Mouse (Mus musculus) megakaryocyte, adult 5-6 weeks (primary cell): ENCODE results near the gene Erf. TPM values are rescaled to one million over a fixed set of nuclear protein-coding genes. Genes with fewer than 3 reads are reported as not detected.
"Not testable (repeated sequence)": the region's sequence is repeated elsewhere in the genome, so short reads cannot be mapped to it uniquely, and the experiment has no call there.

ENCODE experiments used
- ATAC-seq: 2 replicates; pipeline ENCODE4 v1.8.0; 2016; ENCODE audit warnings: mild to moderate bottlenecking, inconsistent platforms; ENCODE audit not compliant: poor library complexity, severe bottlenecking
- total RNA-seq, 2 experiments: library from RNA; stranded (forward) in 1 of 2; stranded (reverse) in 1 of 2; fragments of 153-499, 151-499 nt in 1 of 2; fragments of 221-1000, 200-1000 nt in 1 of 2; gene quantifications; 2 replicates each; pipeline versions ENCODE4 v1.2.3 to v1.2.4; 2015 to 2017

Gene Erf
- total RNA-seq, 2 experiments from 2014 or later, result 2.6 to 6.5 TPM

- no peak for ATAC-seq
Measured at GRCm38 (mm10) chr7:25268588-25268987, 18.0 kb upstream of the Erf start.

- peak; percentile 74 for ATAC-seq
Measured at GRCm38 (mm10) chr7:25267751-25268463, 17.3 kb upstream of the Erf start.

- peak; percentile 72 for ATAC-seq
Measured at GRCm38 (mm10) chr7:25267301-25267750, 16.8 kb upstream of the Erf start, which contains the start of gene Cic. Gene Cic (plus strand): TSS chr7:25267704.

DNA sequence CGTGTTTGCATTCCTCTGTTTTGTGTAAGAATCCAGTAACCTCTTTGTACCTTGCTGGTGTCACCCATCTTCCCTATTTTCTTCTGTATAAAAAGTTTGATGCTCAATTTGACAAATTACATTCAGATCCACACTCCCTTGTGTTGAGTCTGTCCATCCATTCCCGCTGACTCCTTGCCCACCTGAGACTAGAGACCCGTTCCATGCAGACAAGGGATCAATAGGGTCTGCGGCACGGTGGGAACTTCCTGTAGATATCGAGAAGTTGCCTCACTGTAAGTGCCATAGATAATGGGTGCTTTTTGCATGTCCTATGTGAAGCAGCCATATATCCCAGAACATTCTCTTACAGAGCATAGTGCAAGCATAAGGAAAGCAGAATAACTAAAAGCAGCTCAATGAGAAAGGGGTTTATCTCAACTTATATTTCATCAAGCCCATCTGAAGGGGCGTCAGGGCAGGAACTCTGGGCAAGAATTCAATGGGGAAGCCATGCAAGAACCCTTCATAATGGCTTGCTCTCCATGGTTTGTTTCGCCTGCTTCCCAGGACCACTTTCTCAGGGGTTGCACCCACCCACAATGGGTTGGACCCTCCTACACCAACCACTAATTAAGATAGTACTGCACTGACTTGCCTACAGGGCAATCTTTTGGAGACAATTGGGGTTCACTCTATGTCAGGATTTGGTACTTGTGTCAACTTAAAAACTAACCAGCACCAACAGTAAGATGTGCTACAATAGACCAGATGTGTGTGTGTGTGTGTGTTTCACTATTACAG lies 15.8 kb upstream of the Erf start:
- no peak for ATAC-seq

GRCm38 (mm10) chr7:25265743-25266142 lies 15.2 kb upstream of the Erf start:
- ATAC-seq, result not testable (repeated sequence)

DNA sequence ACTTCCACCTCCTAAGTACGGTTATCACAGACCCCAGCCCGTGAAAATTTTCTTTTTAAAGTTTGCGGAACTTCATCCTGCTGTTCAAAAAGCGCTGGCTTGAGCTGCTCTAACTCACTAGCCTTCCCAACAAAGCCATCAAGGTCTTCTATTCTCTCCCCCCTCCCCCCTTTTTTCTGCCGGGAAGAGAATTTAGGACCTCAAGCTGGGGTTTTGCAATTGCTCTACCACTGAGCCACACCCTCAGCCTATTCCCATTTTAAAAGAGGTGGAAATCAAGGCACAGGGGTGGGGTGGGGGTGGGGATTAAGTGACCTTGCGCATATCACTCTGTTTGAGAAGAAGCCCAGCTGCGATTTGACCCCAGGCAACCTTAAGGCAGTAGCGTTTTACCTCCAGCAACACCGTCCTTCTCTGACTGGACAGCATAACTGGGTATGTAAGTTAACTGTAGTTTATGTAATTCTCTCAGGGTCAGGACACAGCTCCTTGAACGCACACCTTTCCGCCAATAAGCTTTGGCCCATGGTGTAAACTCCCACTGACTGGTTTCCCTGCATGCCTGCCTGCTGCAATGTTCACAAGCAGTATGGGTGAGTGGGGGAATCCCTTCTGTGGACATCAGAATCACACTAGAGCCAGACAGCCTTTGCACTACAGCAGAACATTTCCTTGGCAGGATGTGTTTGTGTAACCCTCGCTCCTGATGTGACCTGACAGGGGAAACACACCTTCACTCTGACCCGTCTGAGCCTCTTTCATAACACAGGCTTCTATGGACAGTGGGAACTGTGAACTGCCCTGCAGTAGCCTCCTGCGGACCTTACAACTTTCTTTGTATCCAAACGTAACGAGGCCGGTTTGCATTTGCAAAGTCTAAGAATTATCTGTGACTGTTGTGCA lies 13.7 kb upstream of the Erf start:
- ATAC-seq, result no peak

DNA sequence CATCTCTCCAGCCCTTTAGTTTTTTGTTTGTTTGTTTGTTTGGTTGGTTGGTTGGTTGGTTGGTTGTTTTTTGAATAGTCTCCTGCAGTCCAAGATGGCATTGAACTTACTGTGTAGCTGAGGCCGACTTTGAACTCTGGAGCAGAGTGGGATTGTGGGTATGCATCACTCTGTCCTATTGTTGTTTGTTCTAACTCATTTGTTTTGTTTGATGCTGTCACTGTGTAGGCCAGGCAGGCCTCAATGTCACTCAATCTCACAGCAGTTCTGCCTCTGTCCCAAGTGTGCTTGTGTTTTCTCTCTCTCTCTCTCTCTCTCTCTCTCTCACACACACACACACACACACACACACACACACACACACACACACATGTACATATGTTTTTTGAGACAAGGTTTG lies 11.3 kb upstream of the Erf start:
- no peak for ATAC-seq

DNA sequence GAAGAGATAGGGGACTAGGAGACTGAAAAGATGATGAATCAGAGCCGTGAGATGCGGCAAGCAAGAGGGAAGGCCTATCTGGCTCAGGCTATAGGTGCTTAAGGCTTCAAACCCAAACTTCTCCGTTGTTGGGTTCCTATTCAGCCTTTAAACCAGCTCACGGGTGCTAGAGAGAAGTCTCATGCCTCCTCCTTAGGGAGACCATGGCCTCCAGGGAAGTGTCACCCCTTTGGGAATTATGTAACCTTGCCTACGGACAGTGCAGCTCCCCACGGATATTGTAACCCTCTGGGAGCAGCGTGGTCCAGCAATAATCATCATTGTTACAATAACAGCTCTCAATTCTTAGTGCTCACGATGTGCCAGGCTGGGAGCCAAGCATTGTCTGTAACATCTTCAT lies 1.3 kb upstream of the Erf start:
- ATAC-seq, result no peak

DNA sequence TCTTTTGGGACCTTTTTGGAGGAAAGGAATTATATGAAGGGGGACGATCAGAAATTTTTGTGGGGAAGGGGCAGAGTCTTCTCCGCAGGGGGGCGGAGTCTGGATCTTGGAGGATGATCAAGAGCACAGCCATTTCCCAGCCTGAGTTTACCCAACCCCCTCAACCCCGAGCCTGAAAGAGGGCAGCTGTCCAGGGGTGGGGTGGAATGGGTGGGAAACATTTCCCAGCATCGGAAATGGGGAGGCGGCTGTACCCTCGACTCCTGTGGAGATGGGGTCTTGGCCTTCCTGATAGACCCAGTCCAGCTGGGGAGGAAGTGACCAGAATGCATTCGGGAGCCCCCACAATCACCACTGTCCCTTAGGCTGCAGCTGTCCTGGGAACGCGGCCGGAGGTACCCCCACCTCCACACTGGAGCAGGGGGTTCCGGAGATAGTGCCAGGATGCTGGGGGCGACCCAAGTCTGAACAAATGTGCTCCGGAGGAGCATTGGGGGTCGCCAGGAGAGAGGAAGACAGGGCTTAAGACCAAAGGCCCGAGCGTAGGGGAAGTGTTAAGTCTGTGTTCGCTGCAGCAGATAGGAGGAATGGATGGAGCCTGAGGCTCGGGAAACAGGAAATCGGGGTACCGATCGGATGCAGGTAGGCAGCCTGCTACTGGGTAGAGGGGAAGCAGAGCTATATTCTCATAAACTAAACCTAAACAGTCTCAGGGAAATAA lies 670 bp upstream of the Erf start:
- no peak for ATAC-seq

GRCm38 (mm10) chr7:25249314-25250140 lies 1.0 kb downstream of the Erf start:
- ATAC-seq, result peak; percentile 34

- ATAC-seq, result peak; percentile 16; the same call in 1 of the 2 replicates
Measured at GRCm38 (mm10) chr7:25248846-25249313, 1.7 kb downstream of the Erf start.

- no peak for ATAC-seq
Measured at GRCm38 (mm10) chr7:25248018-25248647, 2.4 kb downstream of the Erf start.

DNA sequence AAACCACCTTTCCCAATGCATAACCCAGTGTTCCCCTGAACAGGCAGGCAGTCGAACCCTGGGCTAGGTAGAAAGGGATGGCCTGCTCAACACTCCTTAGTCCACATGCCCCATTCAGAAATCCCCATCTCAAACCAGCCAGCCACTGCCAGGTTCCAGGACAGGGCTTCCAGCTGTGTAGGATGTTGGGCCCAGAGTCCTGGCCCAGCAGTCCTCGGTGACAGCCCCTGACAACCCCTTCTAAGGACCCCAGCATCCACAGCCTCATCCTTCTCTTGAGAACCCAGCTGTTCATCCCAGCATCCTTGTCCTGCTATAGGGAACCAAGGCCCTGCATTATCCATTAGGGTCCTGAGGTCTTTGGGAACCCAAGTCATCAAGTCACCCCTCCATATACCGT lies 3.1 kb downstream of the Erf start:
- ATAC-seq, result no peak

DNA sequence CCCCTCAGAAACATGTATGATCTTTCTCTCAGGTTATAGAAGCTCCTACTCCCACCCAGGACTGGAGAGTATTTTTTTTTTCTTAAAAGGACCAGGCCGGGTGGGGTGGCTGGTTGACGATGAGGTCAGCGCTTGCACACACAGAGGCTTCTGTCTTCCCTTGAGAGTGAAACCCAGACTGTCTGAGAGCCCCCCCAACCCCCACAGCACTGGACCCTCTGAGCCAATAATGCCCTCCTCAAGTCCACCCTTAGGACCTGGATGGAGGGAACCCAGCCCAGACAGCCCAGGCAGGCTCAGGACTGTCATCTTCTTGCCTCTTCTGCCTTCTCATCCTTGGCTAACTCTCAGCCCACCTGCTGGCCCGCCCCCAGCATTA lies 3.8 kb downstream of the Erf start:
- no peak for ATAC-seq

DNA sequence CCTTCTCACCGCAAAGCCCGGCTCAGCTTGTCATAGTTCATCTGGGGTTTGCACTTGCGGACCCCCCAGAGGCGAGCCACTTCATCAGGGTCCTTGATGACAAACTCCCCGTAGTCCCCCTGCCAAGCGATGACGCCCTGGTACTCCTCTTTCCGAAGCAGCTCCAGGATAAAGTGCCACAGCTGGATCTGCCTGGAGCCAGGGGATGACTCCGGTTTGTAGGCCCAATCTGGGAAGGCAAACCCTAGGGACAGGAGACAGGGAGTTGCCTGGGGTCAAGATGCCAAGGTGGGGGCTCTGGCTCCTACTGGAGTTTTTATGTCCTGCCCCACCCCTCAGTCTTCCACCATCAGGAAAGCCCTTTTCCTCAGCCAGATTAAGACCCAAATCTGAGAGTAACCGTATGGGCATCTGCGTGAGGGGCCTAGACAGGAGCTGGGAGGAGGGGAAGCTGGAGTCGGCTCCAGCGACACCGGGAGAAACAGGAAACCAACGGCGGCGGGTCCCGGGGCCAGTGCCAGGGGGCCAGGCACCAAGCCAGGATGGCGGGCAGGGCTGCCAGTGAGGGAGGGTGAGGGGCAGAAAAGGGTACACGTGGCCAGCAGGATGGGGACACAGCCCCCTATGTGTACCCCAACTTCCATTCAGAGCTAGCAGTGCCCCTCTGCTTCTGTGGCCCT lies 4.3 kb downstream of the Erf start:
- ATAC-seq, result no peak

DNA sequence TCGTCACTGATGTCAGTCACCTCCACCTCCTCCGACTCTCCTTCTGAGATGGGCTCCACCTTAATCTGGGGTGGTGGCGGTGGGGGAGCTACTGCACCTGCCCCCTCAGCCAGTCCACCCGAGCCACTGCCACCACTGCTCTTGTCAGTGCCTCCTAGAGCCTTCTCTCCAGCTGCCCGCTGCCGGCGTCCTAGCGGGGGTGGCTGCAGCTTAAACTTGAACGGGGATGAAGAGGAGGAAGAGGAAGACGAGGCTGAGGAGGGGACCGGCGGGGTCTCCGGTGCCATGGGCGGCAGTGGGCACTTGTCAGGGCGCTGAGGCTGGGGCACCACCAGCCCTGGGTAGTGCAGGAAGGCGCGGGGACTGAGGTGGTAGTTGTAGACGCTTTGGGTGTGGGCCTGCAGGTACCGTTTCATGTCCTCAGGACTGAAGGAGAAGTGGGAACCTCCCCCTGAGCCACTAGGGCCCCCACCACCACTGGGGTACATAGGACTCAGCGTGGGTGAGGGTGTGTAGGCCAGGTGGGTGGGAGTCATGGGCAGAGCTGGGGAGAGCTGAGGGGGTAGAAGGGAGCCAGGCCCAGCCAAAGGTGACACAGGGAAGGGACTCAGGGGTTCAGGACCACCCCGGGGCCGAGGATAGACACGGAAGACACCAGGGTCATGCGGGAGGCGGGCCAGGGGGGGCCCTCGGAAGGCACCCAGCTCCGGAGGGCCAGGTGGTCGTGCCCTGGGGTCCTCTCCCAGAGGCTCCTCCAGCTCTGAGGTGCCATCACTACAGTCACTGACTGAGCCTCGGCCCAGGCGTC lies 5.8 kb downstream of the Erf start:
- ATAC-seq, result no peak

DNA sequence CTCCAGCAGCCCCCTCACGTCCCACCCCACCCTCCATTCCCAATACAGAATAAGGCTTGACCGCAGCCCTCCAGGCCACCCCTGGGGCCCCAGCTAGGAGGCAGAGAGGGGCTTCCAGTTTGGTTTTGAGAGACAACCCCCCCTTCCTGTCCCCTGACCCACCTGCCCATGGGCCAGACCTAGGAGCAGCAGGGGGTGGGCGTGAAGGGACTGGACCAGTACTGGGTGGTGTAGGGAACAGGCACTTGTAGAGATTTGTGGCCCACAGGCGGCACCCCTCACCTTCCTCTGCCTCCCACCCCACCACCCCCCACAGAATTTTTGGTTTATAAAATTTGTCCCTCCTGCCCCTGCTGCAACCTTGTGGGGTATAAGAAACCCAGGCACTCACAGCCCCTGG lies 7.2 kb downstream of the Erf start:
- no peak for ATAC-seq

DNA sequence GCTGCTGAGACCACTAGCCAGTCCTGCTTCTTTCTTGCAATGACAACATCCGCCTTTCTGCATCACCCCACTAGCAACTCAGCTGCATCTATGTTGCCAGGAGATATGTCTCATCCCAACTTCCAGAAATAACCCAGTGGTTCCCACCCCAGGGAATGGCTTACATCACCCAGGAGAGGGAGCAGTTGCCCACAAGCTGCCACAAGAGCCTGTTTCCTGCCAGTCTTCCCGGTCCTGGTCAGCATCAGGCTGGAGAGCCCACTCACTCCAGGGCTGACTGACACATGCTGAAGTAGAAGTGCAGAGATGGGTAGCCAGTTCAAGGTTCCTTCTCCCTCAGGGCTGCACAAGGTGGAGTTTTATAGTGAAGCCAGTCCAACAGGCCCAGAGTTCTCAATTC lies 9.5 kb downstream of the Erf start:
- ATAC-seq, result no peak
